Mouse (Mus musculus) lung, adult 2 months (tissue): ENCODE measurements around the gene Cul5.

ENCODE experiments used
- CTCF ChIP-seq: fragments of 200-500 bp; IDR thresholded peaks from 2 replicates; pipeline ENCODE4 v1.5.1; 2011; ENCODE audit warnings: mild to moderate bottlenecking, low read length, control low read depth; ENCODE audit not compliant: insufficient read depth
- POLR2A ChIP-seq: fragments of 200-500 bp; IDR thresholded peaks from 2 replicates; pipeline ENCODE4 v1.6.1; 2011; ENCODE audit warnings: low read depth, mild to moderate bottlenecking, control low read depth, low read length, borderline replicate concordance; ENCODE audit errors: extremely low read depth

DNA sequence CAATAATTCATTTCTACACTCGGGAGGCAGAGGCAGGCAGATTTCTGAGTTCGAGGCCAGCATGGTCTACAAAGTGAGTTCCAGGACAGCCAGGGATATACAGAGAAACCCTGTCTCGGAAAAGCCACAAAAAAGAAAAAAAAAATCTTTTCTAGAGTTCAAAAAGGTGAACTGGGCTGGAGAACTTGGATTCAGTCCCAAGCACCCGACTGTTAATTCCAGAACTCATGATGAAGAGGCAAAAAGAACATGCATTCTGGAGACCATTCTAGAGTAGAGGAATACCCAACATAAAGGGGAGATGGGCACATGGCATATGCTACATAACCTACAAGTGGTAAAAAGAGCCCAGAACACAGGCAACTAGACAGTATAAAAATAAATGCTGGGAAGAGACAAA is 62.0 kb downstream of the Cul5 start:
- TF ChIP-seq CTCF (no peak), POLR2A (no peak)
